Comparison of ENCODE assay signal across 8 mouse cellular contexts in genomic region chr6:28981585-28981948, GRCm38 (mm10).
DNase-seq lines count a peak whose midpoint lies in the region; ATAC-seq and TF ChIP-seq lines count a peak whose summit lies in the region.
"Had no signal": no experiment of that assay in that cellular context is flagged by ENCODE, and none has a peak within 500 bp of the region (broad histone marks: within the 10 kb centered on the region; RNA-seq: fewer than 3 reads in every experiment).

No protein-coding gene starts in this region.

- no peak for TF ChIP-seq CTCF in stomach, postnatal 0 days (IDR thresholded peaks at IDR 0.05; ENCODE audit: low read depth)

- H3K4me2 ChIP-seq in lung, embryonic 15.5 days: peak overlapping the region; percentile 78
- peak overlapping the region; percentile 83 for H3K4me2 ChIP-seq in forebrain, embryonic 16.5 days (ENCODE audit: low read length)
- peak overlapping the region; percentile 61 for H3K4me2 ChIP-seq in liver, embryonic 13.5 days
- H3K4me2 ChIP-seq in stomach, postnatal 0 days (replicated peaks; ENCODE audit: low read depth): peak overlapping the region; percentile 67

- H3K27ac ChIP-seq in lung, embryonic 15.5 days: no peak overlapping the region
- peak overlapping the region; percentile 45; the same call in 1 of the 2 replicates for H3K27ac ChIP-seq in forebrain, embryonic 16.5 days (ENCODE audit: low read length)
- no peak overlapping the region for H3K27ac ChIP-seq in liver, embryonic 13.5 days
- no peak overlapping the region for H3K27ac ChIP-seq in stomach, postnatal 0 days (replicated peaks)

- peak; percentile 12; the same call in 1 of the 2 replicates for ATAC-seq in lung, embryonic 15.5 days (ENCODE audit: borderline replicate concordance, extremely low read depth, low FRiP score, low TSS enrichment)
- ATAC-seq in forebrain, embryonic 16.5 days: peak; percentile 37
- no peak for ATAC-seq in liver, embryonic 13.5 days (ENCODE audit: low read depth)
- ATAC-seq in stomach, postnatal 0 days (ENCODE audit: low FRiP score, low TSS enrichment): 0 out of 2 replicates have a peak, but pooled peaks have one; percentile 5

- no peak for DNase-seq in lung, postnatal 10 days
- no peak for DNase-seq in liver, embryonic 13.5 days
- no peak for DNase-seq in stomach, postnatal 0 days (ENCODE audit: low spot score)
- DNase-seq in thymus, postnatal 4 days: no peak
- DNase-seq in embryo, embryonic 10.5 days (ENCODE audit: low spot score): no peak
- DNase-seq: gastrocnemius, postnatal 10 days had no signal

- H3K4me3 ChIP-seq in lung, embryonic 15.5 days: peak overlapping the region; percentile 43
- H3K4me3 ChIP-seq in forebrain, embryonic 16.5 days (replicated peaks; ENCODE audit: low read length): peak overlapping the region; percentile 67
- peak overlapping the region; percentile 40 for H3K4me3 ChIP-seq in liver, embryonic 13.5 days (replicated peaks)
- H3K4me3 ChIP-seq in stomach, postnatal 0 days (ENCODE audit: low read depth, low read length): peak overlapping the region; percentile 41

- H3K27me3 ChIP-seq in lung, embryonic 15.5 days: peaks cover 39% of the 10 kb centered on the region
- H3K27me3 ChIP-seq in forebrain, embryonic 16.5 days (replicated peaks; ENCODE audit: control insufficient read depth, insufficient read depth, low read length): 0 out of 2 replicates have a peak, but pooled peaks cover 2% of the 10 kb centered on the region
- peaks cover 58% of the 10 kb centered on the region for H3K27me3 ChIP-seq in liver, embryonic 13.5 days
- H3K27me3 ChIP-seq in stomach, postnatal 0 days (ENCODE audit: control insufficient read depth, insufficient read depth, low read length): peaks cover 5% of the 10 kb centered on the region; the same call in 1 of the 2 replicates

- H3K4me1 ChIP-seq in lung, embryonic 15.5 days: peaks cover 17% of the 10 kb centered on the region
- H3K4me1 ChIP-seq in forebrain, embryonic 16.5 days (replicated peaks; ENCODE audit: control insufficient read depth, insufficient read depth, low read length): peaks cover 20% of the 10 kb centered on the region
- peaks cover 6% of the 10 kb centered on the region; the same call in 1 of the 2 replicates for H3K4me1 ChIP-seq in liver, embryonic 13.5 days (replicated peaks)
- no peaks in the 10 kb centered on the region for H3K4me1 ChIP-seq in stomach, postnatal 0 days (replicated peaks; ENCODE audit: control insufficient read depth, insufficient read depth)

- no peak overlapping the region for H3K9ac ChIP-seq in lung, embryonic 15.5 days
- H3K9ac ChIP-seq in forebrain, embryonic 16.5 days (replicated peaks; ENCODE audit: low read depth, low read length): peak overlapping the region; percentile 82
- no peak overlapping the region for H3K9ac ChIP-seq in liver, embryonic 13.5 days
- H3K9ac ChIP-seq in stomach, postnatal 0 days (ENCODE audit: low read length): no peak overlapping the region

- H3K9me3 ChIP-seq in lung, embryonic 15.5 days: no peaks in the 10 kb centered on the region
- H3K9me3 ChIP-seq in forebrain, embryonic 16.5 days (ENCODE audit: control insufficient read depth, low read length): no peaks in the 10 kb centered on the region
- no peaks in the 10 kb centered on the region for H3K9me3 ChIP-seq in liver, embryonic 13.5 days (replicated peaks)
- no peaks in the 10 kb centered on the region for H3K9me3 ChIP-seq in stomach, postnatal 0 days (ENCODE audit: control insufficient read depth, low read length)

- H3K36me3 ChIP-seq in lung, embryonic 15.5 days: no peaks in the 10 kb centered on the region
- no peaks in the 10 kb centered on the region for H3K36me3 ChIP-seq in forebrain, embryonic 16.5 days (ENCODE audit: control insufficient read depth, insufficient read depth)
- H3K36me3 ChIP-seq in liver, embryonic 13.5 days: no peaks in the 10 kb centered on the region
- no peaks in the 10 kb centered on the region for H3K36me3 ChIP-seq in stomach, postnatal 0 days (ENCODE audit: control insufficient read depth, insufficient read depth, low read length)

- WGBS in lung, embryonic 15.5 days: 5% methylated on average over 18 of the region's 18 CpGs
- 3% methylated on average over 18 of the region's 18 CpGs for WGBS in forebrain, embryonic 16.5 days
- 6% methylated on average over 18 of the region's 18 CpGs for WGBS in liver, embryonic 13.5 days (ENCODE audit: insufficient replicate concordance)
- 6% methylated on average over 18 of the region's 18 CpGs for WGBS in stomach, postnatal 0 days

- no peak for TF ChIP-seq EP300 in stomach, postnatal 0 days (optimal IDR thresholded peaks at IDR 0.05)
